Mouse (Mus musculus) activated CD4-positive, CD25-positive, alpha-beta regulatory T cell, adult 4 months (primary cell): ENCODE data around the gene Itgb2l. TPM values are rescaled to one million over a fixed set of nuclear protein-coding genes. Genes with fewer than 3 reads are reported as not detected.

Experiments used
- ATAC-seq: one replicate; pipeline ENCODE4 v1.8.0; 2017
- polyA plus RNA-seq, 2 experiments: library from polyadenylated mRNA; unstranded; fragments of 100-300 nt; shearing (Covaris generic); gene quantifications; one replicate each; pipeline ENCODE4 v1.2.1; 2017

The Itgb2l gene
- polyA plus RNA-seq, 2 experiments from 2014 or later: not detected

DNA sequence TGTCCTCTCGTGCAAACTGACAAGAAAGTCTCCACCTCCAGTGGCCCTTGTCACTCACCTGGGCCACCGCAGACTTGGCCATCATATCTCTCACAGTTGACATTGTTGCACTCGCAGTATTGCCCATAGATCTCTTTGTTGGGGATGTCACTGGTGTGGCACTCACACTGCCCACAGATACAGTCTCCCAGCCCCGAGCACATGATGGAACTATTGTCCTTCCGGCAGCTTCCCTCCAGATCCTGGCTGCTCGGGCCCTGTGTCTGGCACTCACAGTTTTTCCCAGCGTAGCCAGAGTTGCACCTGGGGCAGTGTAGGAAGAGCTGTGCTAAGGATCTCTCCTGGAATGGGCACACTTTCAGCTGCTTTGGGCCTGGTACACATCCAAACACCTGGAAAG is 16.7 kb downstream of the Itgb2l start:
- ATAC-seq: no peak

DNA sequence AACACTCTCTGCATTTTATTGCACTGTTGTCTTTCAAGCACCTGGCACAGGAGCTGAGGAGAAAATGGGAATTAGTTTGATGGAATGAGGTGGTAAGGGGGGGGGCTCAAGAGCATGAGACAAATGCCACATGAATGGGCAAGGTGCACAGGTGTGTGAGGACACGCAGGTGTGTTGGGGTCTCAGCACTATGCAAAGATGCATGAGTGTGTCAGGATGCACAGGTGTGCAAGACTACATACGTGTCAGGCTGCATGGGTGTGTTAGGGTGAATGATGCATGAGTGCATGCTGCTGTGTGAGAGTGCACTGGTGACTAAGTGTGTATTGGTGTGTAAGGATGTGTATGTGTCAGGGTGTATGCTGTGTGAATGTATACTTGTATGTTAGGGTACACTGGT is 18.4 kb downstream of the Itgb2l start:
- ATAC-seq: no peak

DNA sequence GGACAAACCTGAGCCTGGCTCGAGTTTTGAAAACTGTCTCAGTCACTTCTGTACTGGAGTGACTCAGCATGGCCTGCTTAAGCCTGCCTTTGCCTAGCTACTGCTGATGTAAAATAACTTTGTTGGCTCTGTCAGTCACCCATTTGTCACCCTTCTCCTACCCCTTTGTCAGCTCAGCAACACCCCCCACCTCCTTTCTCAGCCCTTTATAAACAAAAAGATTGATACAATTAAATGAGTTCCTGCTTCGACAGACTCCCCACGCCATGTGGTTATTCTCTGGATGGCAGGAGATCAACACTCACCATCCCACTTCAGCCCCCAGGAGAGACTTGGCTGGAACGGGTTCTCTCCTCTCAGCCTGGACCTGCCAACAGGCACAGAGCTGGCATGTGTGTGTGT is 35.4 kb downstream of the Itgb2l start:
- no peak for ATAC-seq

DNA sequence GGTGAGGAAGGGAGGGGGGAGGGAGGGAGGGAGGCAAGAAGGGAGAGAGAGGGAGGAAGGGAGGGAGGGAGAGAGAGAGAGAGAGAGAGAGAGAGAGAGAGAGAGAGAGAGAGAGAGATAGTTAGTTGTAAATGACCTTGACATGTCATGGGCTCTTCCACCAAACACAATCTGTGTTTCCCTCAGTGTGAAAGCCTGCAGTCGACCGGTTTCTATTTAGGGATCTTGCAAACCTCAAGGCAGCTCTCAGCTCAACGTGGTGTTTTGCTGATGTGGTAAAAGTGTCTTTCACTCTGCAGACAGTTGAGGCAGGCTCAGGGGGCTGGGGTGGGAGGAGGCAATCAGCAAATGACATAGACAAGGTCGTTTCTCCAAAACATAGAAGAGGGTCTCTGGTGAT is 37.1 kb downstream of the Itgb2l start:
- no peak for ATAC-seq

DNA sequence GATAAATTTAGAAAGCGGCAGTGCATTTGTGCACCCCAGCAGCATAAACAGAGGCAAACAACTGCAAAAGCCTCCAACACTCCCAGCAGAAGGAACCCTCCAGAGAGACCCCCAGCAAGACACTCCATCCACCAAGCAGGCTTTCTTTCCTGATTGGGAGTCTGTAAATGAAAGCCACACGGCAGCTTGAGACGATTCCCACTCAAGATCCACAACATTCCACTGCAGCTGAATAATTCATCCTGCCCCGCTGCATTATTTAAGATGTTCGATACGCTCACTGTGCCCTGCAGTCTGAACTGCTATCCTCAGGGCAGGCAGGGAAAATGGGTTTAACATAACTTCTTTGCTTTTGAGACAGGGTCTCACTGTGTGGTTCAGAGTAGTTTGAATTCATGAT is 41.1 kb downstream of the Itgb2l start:
- ATAC-seq: no peak

DNA sequence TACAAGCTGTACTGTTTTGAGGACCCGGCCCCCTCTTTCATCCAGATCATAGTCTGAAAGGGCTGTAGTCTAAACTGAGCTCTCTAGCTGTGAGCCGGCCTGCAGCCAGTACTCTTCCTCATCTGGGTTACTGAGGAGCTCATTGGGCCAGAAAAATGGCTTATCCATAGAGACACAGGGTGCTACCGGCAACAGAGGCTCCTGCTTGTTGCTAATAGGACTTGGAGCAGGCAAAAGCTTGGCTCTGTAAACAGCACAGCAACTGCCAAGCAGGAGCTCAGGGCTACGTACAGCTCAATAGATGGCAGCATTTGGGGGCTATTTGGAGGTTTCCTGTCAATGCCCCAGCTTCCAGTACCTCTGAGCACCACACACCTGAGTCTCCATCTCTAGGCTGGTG is 43.4 kb downstream of the Itgb2l start:
- ATAC-seq: no peak

DNA sequence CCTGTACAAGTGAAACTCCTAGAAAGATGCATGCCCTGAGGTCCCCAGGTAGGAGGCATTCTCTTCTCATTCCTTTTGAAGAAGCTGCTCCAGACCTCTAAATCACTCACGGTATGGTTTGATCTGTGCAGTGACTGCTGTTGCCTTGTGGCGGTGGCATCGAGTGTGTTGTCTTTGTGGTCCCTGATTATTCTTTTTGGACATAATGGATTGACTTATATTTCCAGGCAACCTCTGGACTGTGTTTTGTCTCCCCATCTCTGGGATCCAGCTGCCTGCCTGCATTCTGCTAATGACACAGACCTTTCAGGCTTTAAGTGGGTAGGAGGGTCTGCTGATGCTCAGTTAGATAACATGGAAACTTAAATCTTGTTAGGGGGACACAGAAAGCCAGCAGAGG is 44.6 kb downstream of the Itgb2l start:
- ATAC-seq: no peak

DNA sequence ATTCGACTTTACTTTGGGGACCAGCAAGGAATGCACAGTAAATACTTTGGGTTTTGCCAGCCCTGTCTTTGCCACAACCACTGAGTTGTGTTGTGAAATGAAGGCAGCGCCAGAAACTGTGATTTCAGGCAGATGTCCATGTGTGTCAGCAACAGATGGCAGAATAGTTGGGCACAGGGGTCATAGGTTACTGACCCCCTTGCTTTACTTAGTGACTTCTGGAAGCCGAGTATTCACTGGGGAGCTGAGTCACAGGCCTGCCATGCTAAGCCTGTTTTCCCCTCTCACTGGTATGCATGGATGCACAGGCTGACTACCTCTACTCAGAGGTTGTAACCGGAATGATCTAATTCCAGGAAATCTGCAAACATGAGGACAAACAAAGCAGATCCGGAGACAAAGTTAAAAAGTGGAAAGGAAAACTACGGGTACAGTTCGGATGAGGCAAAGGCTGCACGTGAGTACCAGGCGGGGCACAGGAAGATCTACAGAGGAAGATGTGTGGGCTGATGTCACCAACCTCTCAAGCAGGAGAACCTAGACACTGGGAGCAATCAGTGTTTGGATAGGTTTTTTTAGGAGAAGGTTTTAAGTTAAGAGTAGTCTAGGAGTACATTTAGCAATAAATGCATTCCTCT is 47.3 kb downstream of the Itgb2l start:
- no peak for ATAC-seq

DNA sequence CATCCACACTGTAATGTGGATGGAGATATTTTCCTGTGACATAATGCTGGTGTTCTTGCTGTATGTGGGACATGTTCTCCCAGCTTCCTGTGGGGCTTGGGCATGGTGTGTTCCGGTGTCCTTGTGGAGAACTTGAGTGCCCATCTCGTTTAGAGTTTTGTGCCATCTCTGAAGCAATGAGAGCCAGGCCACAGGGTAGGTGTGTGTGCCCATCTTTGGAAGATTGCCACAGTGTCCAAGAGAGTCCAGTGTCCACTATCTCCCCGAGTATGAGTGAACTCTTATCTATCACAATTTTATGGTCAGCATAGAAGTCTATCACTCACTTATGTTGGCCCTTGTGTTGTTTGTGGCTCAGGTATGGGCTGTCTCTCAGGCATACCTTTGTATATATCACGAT is 47.9 kb downstream of the Itgb2l start:
- ATAC-seq: no peak

DNA sequence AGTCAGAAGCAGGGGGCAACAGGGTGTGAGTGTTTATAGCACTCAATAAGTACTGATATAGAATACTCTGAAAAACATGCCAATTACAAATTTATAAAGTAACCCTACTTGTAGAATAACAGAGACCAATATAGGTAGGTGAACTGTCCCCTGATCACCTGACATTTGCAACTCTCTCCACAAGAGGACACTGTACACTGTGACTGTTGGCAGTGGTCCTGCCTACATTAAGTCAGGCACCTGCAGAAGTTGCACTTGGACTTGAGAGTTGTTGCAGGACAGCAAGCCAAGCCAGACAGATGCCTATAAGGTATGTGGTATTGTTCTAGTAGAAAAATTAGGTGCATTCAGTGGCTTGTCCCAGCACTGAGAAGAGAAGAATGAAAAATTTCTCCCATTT is 52.3 kb downstream of the Itgb2l start:
- no peak for ATAC-seq

DNA sequence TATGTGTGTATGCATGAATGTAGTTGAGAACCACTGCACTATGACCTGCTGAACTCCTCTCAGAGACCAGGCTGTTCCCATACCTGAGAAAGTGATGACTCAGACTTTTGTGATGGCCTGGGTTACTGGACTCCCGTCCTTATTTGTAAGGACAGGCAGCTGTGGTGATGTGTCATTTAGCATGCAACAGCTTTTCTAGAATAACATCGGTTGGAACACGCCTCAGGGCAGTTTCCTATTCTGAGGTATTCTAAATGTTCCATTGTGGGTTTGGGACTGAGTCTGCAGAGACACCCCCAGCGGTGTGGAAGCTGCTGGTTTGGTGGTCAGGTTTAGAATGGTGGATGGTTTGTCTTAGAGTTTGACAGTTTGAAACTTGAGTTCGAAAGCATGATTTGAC is 54.9 kb downstream of the Itgb2l start:
- no peak for ATAC-seq

DNA sequence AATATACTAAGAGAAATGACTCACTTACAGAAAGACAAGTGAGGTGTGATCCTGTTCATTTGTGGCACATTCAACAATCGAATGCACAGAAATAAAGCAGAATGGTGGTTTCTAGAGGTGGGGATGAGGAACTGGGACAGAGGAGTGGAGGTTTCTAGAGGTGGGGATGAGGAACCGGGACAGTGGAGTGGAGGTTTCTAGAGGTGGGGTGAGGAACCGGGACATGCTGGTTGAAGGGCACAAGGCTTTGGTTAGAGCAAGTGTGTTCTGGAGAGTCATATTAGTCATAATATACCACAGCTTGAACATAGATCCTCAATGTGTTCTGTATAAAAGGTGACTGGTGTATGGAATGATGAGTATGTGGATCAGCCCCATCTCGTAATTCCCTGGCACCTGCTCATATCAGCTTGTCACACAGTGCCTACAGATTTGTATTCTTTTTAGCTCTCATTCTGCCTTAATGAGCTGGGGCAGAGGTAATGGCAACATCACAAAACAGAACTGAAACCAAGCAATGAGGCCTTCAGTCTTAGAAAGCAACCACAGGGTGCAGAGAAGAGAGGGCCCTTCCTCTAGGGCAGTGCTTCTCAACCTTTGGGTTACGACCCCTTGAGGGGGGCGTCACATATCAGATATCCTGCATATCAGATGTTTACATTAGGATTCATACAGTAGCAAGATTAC is 55.6 kb downstream of the Itgb2l start:
- ATAC-seq: no peak

DNA sequence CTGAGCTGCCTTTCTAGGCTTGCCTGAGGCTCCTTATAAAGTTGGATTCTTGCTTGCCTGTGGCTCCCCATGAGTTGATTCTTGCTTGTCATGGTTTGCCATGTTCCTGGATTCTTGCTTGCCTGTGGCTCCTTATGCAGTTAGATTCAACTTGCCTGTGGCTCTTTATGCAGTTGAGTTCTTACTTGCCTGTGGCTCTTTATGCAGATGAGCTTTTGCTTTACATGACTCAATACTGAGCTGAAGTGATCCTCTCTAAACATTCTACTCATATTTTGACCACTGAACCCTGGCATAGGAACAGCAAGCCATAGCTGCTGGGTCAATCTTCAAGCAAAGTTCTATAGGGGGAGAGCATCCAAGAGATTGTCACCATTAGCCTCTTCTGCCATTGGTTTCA is 58.7 kb downstream of the Itgb2l start:
- ATAC-seq: no peak

DNA sequence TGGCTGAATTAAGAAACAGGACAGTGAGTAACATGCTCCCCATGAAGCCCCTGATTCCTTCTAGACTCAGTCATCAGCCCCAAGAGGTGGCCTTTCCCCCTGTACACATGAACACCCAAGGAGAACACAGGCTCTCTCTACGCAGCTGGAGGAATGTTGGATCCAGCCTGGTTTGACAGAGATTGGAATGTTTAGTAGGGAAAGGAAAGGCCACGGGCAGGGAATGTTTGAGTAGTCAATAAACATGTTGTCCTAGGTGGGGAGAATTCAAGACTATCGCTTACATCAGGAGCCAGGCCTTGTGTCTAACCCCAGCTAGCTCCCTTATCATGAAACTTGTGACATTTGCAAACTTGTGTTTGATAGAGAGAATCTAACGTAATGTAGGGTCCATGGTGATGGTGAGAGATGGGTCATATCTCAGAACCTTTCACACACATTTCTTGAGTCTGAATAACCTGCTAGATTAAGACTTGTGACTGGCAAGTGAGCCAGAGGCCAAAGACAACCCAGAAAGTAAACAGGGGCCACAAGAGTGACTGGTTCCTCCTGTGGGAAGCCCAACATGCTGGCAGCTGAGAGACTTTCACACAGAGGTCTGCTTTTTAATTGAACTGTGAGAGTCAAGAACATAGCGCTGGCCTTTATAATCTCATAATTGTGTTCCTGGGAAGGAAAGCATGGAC is 60.8 kb downstream of the Itgb2l start:
- no peak for ATAC-seq

DNA sequence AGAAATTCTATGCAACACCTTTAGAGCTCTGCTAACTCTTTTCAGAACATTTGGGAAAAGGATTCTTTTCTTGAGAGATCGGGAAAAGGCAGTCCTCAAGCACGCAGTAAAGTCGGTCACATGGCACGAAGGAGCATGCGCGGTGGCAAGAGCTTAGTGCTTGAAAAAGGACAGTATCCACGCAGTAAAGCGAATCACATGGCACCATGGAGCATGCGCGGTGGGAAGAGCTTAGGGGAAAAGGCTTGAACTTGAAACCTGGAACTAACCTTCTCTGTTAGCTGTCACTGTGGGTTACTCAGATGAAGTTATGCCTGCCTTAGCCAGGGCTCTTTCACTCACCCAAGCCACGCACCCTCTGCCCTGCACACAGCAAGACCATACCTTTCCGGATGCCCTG is 62.0 kb downstream of the Itgb2l start:
- no peak for ATAC-seq

DNA sequence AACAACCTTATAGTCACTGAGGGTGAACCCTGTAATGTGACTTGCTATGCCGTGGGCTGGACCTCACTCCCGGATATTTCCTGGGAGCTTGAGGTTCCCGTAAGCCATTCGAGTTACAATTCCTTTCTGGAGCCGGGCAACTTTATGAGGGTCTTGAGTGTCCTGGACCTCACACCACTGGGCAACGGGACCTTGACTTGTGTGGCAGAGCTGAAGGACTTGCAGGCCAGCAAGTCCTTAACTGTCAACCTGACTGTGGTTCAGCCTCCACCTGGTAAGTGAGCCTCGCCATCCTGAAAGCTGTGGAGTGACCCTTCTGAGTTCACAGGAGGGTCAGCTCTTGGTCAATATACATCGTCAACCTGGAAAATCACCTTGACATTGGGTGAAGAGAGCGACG is 65.3 kb downstream of the Itgb2l start:
- ATAC-seq: no peak

DNA sequence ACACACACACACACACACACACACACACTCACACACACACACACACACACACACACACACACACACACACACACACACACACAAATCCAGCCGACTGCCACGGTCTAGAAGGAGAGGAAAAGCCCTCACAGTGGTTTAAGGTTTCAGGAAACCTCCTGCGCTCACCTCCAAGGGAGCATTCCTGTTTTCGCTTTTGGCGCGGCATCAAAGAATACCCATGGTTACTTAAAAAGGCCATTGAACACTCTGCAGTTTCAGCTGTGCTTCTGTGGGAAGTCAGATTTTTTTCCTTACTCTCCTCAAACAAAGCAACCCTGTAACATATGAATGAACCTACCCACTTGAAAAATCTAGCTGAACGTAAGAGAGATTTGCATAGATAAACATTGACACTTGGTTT is 67.1 kb downstream of the Itgb2l start:
- no peak for ATAC-seq

DNA sequence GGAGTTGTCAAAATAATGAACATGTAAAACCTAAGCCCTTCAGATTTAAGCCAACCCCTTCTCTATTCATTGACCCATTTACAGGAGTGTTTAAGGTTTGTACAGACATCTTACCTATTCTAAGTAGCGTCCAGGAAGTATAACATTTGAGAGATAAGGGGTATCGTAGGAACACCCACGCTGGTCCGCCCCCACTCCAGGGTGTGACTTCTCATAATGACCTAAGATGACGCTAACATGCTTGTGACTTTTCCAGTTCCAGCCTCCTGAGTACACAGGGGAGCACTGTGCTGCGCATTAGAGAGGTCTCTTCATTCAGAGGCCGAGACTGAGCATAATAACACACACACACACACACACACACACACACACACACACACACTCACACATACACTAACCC is 67.9 kb downstream of the Itgb2l start:
- no peak for ATAC-seq

DNA sequence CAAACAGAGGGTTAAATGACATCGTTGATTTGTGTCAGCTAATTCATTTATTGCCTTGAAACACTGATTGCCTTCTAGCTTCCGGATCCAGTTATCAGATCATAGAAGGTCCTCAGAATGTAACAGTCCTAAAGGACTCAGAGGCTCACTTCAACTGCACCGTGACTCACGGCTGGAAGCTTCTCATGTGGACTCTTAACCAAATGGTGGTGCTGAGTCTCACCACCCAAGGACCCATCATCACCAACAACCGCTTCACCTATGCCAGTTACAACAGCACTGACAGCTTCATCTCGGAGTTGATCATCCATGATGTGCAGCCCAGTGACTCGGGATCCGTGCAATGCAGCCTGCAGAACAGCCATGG is 70.7 kb downstream of the Itgb2l start:
- no peak for ATAC-seq

Other genes starting within 250 kb of the Itgb2l start
- not detected for gene Sh3bgr, start 243.2 kb downstream of the Itgb2l start, polyA plus RNA-seq
- 1 to 10 TPM in 1 of 2 experiments, under 1 TPM in 1; 0.89 to 1.1 TPM for gene B3galt5, start 207.8 kb downstream of the Itgb2l start, polyA plus RNA-seq
- under 1 TPM in 1 of 2 experiments, not detected in 1; 0.77 TPM for gene Pcp4, start 24.0 kb upstream of the Itgb2l start, polyA plus RNA-seq